Comparison of ENCODE assay signal across 8 mouse cellular contexts in genomic region chr7:100942789-100943615, GRCm38 (mm10). TPM values are rescaled to one million over a fixed set of nuclear protein-coding genes. Genes with fewer than 3 reads are reported as not detected.
DNase-seq lines count a peak whose midpoint lies in the region; ATAC-seq and TF ChIP-seq lines count a peak whose summit lies in the region.

No protein-coding gene starts in this region.

- TF ChIP-seq POLR2A in ES-Bruce4 (IDR thresholded peaks at IDR 0.05; ENCODE audit: insufficient read depth, low read length): no peak

- TF ChIP-seq CTCF in ES-Bruce4 (IDR thresholded peaks at IDR 0.05; ENCODE audit: low read depth, low read length): peak; percentile 82

- H3K4me2 ChIP-seq in heart, embryonic 15.5 days: no peak overlapping the region
- no peak overlapping the region for H3K4me2 ChIP-seq in lung, embryonic 16.5 days (ENCODE audit: low read depth, low read length)

- no peaks in the 10 kb centered on the region for H3K36me3 ChIP-seq in ES-Bruce4 (ENCODE audit: control insufficient read depth, insufficient read depth, low read length, poor library complexity, severe bottlenecking)
- no peaks in the 10 kb centered on the region for H3K36me3 ChIP-seq in heart, embryonic 15.5 days
- no peaks in the 10 kb centered on the region for H3K36me3 ChIP-seq in lung, embryonic 16.5 days (ENCODE audit: control insufficient read depth, insufficient read depth, low read length)

- peak; percentile 91 for TF ChIP-seq EP300 in ES-Bruce4 (IDR thresholded peaks at IDR 0.05; ENCODE audit: insufficient read depth, low read depth, low read length)

- H3K27me3 ChIP-seq in ES-Bruce4 (ENCODE audit: control insufficient read depth, insufficient read depth, low read length, poor library complexity, severe bottlenecking): no peaks in the 10 kb centered on the region
- 0 out of 2 replicates have a peak, but pooled peaks cover 6% of the 10 kb centered on the region for H3K27me3 ChIP-seq in heart, embryonic 15.5 days
- H3K27me3 ChIP-seq in lung, embryonic 16.5 days (ENCODE audit: control insufficient read depth, insufficient read depth, low read depth, low read length): no peaks in the 10 kb centered on the region

- H3K27ac ChIP-seq in ES-Bruce4 (ENCODE audit: insufficient read depth, low read length): peak overlapping the region; percentile 68
- no peak overlapping the region for H3K27ac ChIP-seq in heart, embryonic 15.5 days
- no peak overlapping the region for H3K27ac ChIP-seq in lung, embryonic 16.5 days (ENCODE audit: low read length)

- H3K4me3 ChIP-seq in ES-Bruce4 (ENCODE audit: low read depth, low read length): no peak overlapping the region
- H3K4me3 ChIP-seq in heart, embryonic 15.5 days: no peak overlapping the region
- H3K4me3 ChIP-seq in lung, embryonic 16.5 days (ENCODE audit: low read length): no peak overlapping the region

- DNase-seq in adipocyte (ENCODE audit: low spot score): peak; percentile 61
- DNase-seq in embryo, embryonic 11.5 days (ENCODE audit: low read depth, low spot score): peak; percentile 51
- DNase-seq in large intestine, adult 2 months (ENCODE audit: low read depth, low spot score): peak; percentile 25
- peak; percentile 36 for DNase-seq in retina, postnatal 7 days (ENCODE audit: low read depth, low spot score)

- ATAC-seq in heart, embryonic 15.5 days (replicated peaks; ENCODE audit: insufficient number of reproducible peaks, insufficient read depth, low FRiP score, low read depth): 0 out of 2 replicates have a peak, but pooled peaks have one; percentile 20
- ATAC-seq in lung, embryonic 16.5 days (ENCODE audit: low read depth): peak; percentile 66
- no peak for ATAC-seq in activated CD4-positive, CD25-positive, alpha-beta regulatory T cell, adult 4 months

- no peaks in the 10 kb centered on the region for H3K9me3 ChIP-seq in ES-Bruce4 (replicated peaks; ENCODE audit: control insufficient read depth, insufficient read depth, low read length, poor library complexity, severe bottlenecking)
- no peaks in the 10 kb centered on the region for H3K9me3 ChIP-seq in heart, embryonic 15.5 days (replicated peaks)
- H3K9me3 ChIP-seq in lung, embryonic 16.5 days (ENCODE audit: control insufficient read depth, low read length): no peaks in the 10 kb centered on the region

- 43% methylated on average over 12 of the region's 12 CpGs for WGBS in heart, embryonic 15.5 days
- WGBS in large intestine, adult 2 months: 42% methylated on average over 12 of the region's 12 CpGs
- WGBS in lung, embryonic 16.5 days: 23% methylated on average over 12 of the region's 12 CpGs

- peaks cover 6% of the 10 kb centered on the region for H3K4me1 ChIP-seq in ES-Bruce4 (ENCODE audit: control insufficient read depth, insufficient read depth, low read length)
- H3K4me1 ChIP-seq in heart, embryonic 15.5 days (replicated peaks): peaks cover 17% of the 10 kb centered on the region
- H3K4me1 ChIP-seq in lung, embryonic 16.5 days (replicated peaks; ENCODE audit: control insufficient read depth, insufficient read depth, low read length): peaks cover 21% of the 10 kb centered on the region

- H3K9ac ChIP-seq in ES-Bruce4 (ENCODE audit: low read depth, poor library complexity, severe bottlenecking): peak overlapping the region; percentile 13; the same call in 1 of the 2 replicates
- no peak overlapping the region for H3K9ac ChIP-seq in heart, embryonic 15.5 days
- 0 out of 2 replicates have a peak overlapping the region, but pooled peaks have one; percentile 32 for H3K9ac ChIP-seq in lung, embryonic 16.5 days (ENCODE audit: low read length)

RNA-seq across cellular contexts. Expression of gene Arhgef17, which starts 11.1 kb away (rescaled TPM):
- 21.0 and 25.5 TPM in 2 replicates for polyA plus RNA-seq in ES-Bruce4 (2011; ENCODE audit: insufficient read depth, insufficient read length, low read depth, missing spikeins)
- polyA plus RNA-seq in heart, embryonic 15.5 days (2015; fragmentation: Nextera tagmentation; extraction: Ambion mirVana): 4.1 and 6.6 TPM in 2 replicates
- 5.0 and 6.5 TPM in 2 replicates for polyA plus RNA-seq in large intestine, adult 2 months (2012; rRNA removed)
- 10.6 and 11.8 TPM in 2 replicates for polyA plus RNA-seq in lung, embryonic 16.5 days (2015; fragmentation: Nextera tagmentation; extraction: Ambion mirVana)
- under 1 TPM in 1 of 2 experiments, not detected in 1; 0.42 TPM for polyA plus RNA-seq in activated CD4-positive, CD25-positive, alpha-beta regulatory T cell, adult 4 months (2017; shearing (Covaris generic))

RNA-seq across cellular contexts. Expression of gene P2ry6, which starts 31.4 kb away (rescaled TPM):
- polyA plus RNA-seq in ES-Bruce4 (2011; ENCODE audit: insufficient read depth, insufficient read length, low read depth, missing spikeins): 0.46 TPM in 1 of 2 replicates, not detected in the other
- 3.8 and 6.8 TPM in 2 replicates for polyA plus RNA-seq in heart, embryonic 15.5 days (2015; fragmentation: Nextera tagmentation; extraction: Ambion mirVana)
- polyA plus RNA-seq in large intestine, adult 2 months (2012; rRNA removed): 29.1 TPM in 2 replicates
- 9.1 and 10.1 TPM in 2 replicates for polyA plus RNA-seq in lung, embryonic 16.5 days (2015; fragmentation: Nextera tagmentation; extraction: Ambion mirVana)
- under 1 TPM in 1 of 2 experiments, not detected in 1; 0.32 TPM for polyA plus RNA-seq in activated CD4-positive, CD25-positive, alpha-beta regulatory T cell, adult 4 months (2017; shearing (Covaris generic))
